Mouse (Mus musculus) hindbrain, embryonic 14.5 days (tissue): ENCODE measurements at regions not wholly inside any gene's neighbourhood (a gene's known extent, or its start where the extent isn't known, plus 50 kb on each side); places are given as distances from the start of the nearest gene placed in this dataset.

ENCODE experiments used
- ATAC-seq: fragments of 200-750 bp; cut with Nextera tagmentation; 2 replicates; pipeline ENCODE4 v1.8.0; 2017; ENCODE audit warnings: moderate number of reproducible peaks, mild to moderate bottlenecking, moderate TSS enrichment, moderate library complexity; ENCODE audit not compliant: low FRiP score
- DNase-seq: peaks from one replicate; pipeline ENCODE4 v3.0.0-alpha.2; 2015; ENCODE audit warnings: low spot score
- H3K27ac ChIP-seq: fragments of 300-500 bp; sonication (generic); 2 replicates; pipeline ENCODE4 v1.5.1; 2014; ENCODE audit warnings: mild to moderate bottlenecking, moderate library complexity
- H3K27me3 ChIP-seq: fragments of 300-500 bp; sonication (generic); 2 replicates; pipeline ENCODE4 v1.6.1; 2014; ENCODE audit warnings: mild to moderate bottlenecking, low read length, mixed read lengths; ENCODE audit not compliant: control insufficient read depth, insufficient read depth
- H3K36me3 ChIP-seq: fragments of 300-500 bp; sonication (generic); replicated peaks from 2 replicates; pipeline ENCODE4 v1.6.1; 2014; ENCODE audit not compliant: control insufficient read depth, insufficient read depth
- H3K4me1 ChIP-seq: fragments of 300-500 bp; sonication (generic); replicated peaks from 2 replicates; pipeline ENCODE4 v1.6.1; 2014; ENCODE audit warnings: antibody characterized with exemption, low read length, mixed read lengths; ENCODE audit not compliant: control insufficient read depth, insufficient read depth
- H3K4me2 ChIP-seq: fragments of 300-500 bp; sonication (generic); replicated peaks from 2 replicates; pipeline ENCODE4 v1.6.1; 2014; ENCODE audit warnings: mild to moderate bottlenecking, moderate library complexity
- H3K4me3 ChIP-seq: fragments of 300-500 bp; sonication (generic); replicated peaks from 2 replicates; pipeline ENCODE4 v1.5.1; 2014; ENCODE audit warnings: mild to moderate bottlenecking, low read length
- H3K9ac ChIP-seq: fragments of 300-500 bp; sonication (generic); 2 replicates; pipeline ENCODE4 v1.6.1; 2014
- H3K9me3 ChIP-seq: fragments of 300-500 bp; sonication (generic); 2 replicates; pipeline ENCODE4 v1.6.1; 2016; ENCODE audit warnings: low read length; ENCODE audit not compliant: control insufficient read depth
- WGBS: fragments of 180-500 bp; shearing (Covaris S2); extraction: QIAGEN DNeasy Blood & Tissue Kit; methylation state at CpG from one replicate; pipeline ENCODE4 v1.1.7; 2014; 5-methylcytosine and 5-hydroxymethylcytosine counted together

GRCm38 (mm10) chr6:99884755-99885154, 158.6 kb upstream of the Prok2 start:
- Histone ChIP-seq H3K4me2 (no peak overlapping the region), H3K9me3 (no peaks in the 10 kb centered on the region), H3K4me1 (no peaks in the 10 kb centered on the region), H3K9ac (no peak overlapping the region), H3K4me3 (no peak overlapping the region), H3K27me3 (0 out of 2 replicates have a peak, but pooled peaks cover 6% of the 10 kb centered on the region), H3K27ac (no peak overlapping the region), H3K36me3 (no peaks in the 10 kb centered on the region)
- ATAC-seq = no peak
- no peak for DNase-seq
- WGBS = 20% methylated on average over 7 of the region's 7 CpGs

- Histone ChIP-seq H3K27ac (no peak overlapping the region), H3K4me1 (no peaks in the 10 kb centered on the region), H3K36me3 (no peaks in the 10 kb centered on the region), H3K4me3 (no peak overlapping the region), H3K27me3 (0 out of 2 replicates have a peak, but pooled peaks cover 7% of the 10 kb centered on the region), H3K9ac (no peak overlapping the region), H3K9me3 (no peaks in the 10 kb centered on the region), H3K4me2 (no peak overlapping the region)
- ATAC-seq = no peak
- 76% methylated on average over 3 of the region's 3 CpGs for WGBS
- no peak for DNase-seq
These were observed 157.9 kb upstream of the Prok2 start for GRCm38 (mm10) chr6:99884054-99884453.

- H3K9ac ChIP-seq = no peak overlapping the region
- DNase-seq = no peak
- no peak overlapping the region for H3K4me3 ChIP-seq
- no peaks in the 10 kb centered on the region for H3K4me1 ChIP-seq
- H3K27me3 ChIP-seq = 0 out of 2 replicates have a peak, but pooled peaks cover 7% of the 10 kb centered on the region
- H3K4me2 ChIP-seq = no peak overlapping the region
- 39% methylated on average over 4 of the region's 4 CpGs for WGBS
- ATAC-seq = no peak
- no peaks in the 10 kb centered on the region for H3K36me3 ChIP-seq
- no peak overlapping the region for H3K27ac ChIP-seq
- no peaks in the 10 kb centered on the region for H3K9me3 ChIP-seq
These were observed 155.4 kb upstream of the Prok2 start for GRCm38 (mm10) chr6:99881606-99882005.

- Histone ChIP-seq H3K4me3 (no peak overlapping the region), H3K9ac (no peak overlapping the region), H3K36me3 (no peaks in the 10 kb centered on the region), H3K27ac (no peak overlapping the region), H3K27me3 (0 out of 2 replicates have a peak, but pooled peaks cover 2% of the 10 kb centered on the region), H3K4me2 (no peak overlapping the region), H3K9me3 (no peaks in the 10 kb centered on the region), H3K4me1 (no peaks in the 10 kb centered on the region)
- ATAC-seq (no peak), DNase-seq (no peak)
- WGBS = 85% methylated on average over 4 of the region's 4 CpGs
These were observed 148.7 kb upstream of the Prok2 start for GRCm38 (mm10) chr6:99874852-99875251.

GRCm38 (mm10) chr6:99874029-99874428, 147.8 kb upstream of the Prok2 start:
- Histone ChIP-seq H3K4me3 (no peak overlapping the region), H3K9me3 (no peaks in the 10 kb centered on the region), H3K36me3 (no peaks in the 10 kb centered on the region), H3K4me2 (no peak overlapping the region), H3K9ac (no peak overlapping the region), H3K4me1 (no peaks in the 10 kb centered on the region), H3K27me3 (no peaks in the 10 kb centered on the region), H3K27ac (no peak overlapping the region)
- 88% methylated on average over 4 of the region's 4 CpGs for WGBS
- ATAC-seq = no peak
- no peak for DNase-seq

GRCm38 (mm10) chr6:99866061-99866460, 139.9 kb upstream of the Prok2 start:
- DNase-seq = no peak
- no peak for ATAC-seq
- Histone ChIP-seq H3K9me3 (no peaks in the 10 kb centered on the region), H3K4me3 (no peak overlapping the region), H3K27me3 (no peaks in the 10 kb centered on the region), H3K36me3 (no peaks in the 10 kb centered on the region), H3K4me1 (peaks cover 7% of the 10 kb centered on the region), H3K4me2 (no peak overlapping the region), H3K27ac (no peak overlapping the region), H3K9ac (no peak overlapping the region)
- 73% methylated on average over 9 of the region's 9 CpGs for WGBS

GRCm38 (mm10) chr6:99864949-99865348, 138.8 kb upstream of the Prok2 start:
- WGBS = 53% methylated on average over 3 of the region's 3 CpGs
- Histone ChIP-seq H3K4me1 (peaks cover 7% of the 10 kb centered on the region), H3K9me3 (no peaks in the 10 kb centered on the region), H3K36me3 (no peaks in the 10 kb centered on the region), H3K4me2 (no peak overlapping the region), H3K27ac (no peak overlapping the region), H3K9ac (no peak overlapping the region), H3K27me3 (no peaks in the 10 kb centered on the region), H3K4me3 (no peak overlapping the region)
- DNase-seq = peak; percentile 65
- peak; percentile 55 for ATAC-seq

GRCm38 (mm10) chr6:99863418-99863817, 137.2 kb upstream of the Prok2 start:
- H3K9ac ChIP-seq = no peak overlapping the region
- no peak overlapping the region for H3K4me2 ChIP-seq
- H3K9me3 ChIP-seq = no peaks in the 10 kb centered on the region
- 48% methylated on average over 9 of the region's 9 CpGs for WGBS
- H3K4me1 ChIP-seq = peaks cover 7% of the 10 kb centered on the region
- H3K36me3 ChIP-seq = no peaks in the 10 kb centered on the region
- H3K4me3 ChIP-seq = no peak overlapping the region
- no peaks in the 10 kb centered on the region for H3K27me3 ChIP-seq
- DNase-seq = peak; percentile 53
- ATAC-seq = no peak
- H3K27ac ChIP-seq = no peak overlapping the region

GRCm38 (mm10) chr6:99857411-99857810, 131.2 kb upstream of the Prok2 start:
- ATAC-seq = no peak

GRCm38 (mm10) chr6:99853716-99854115, 127.5 kb upstream of the Prok2 start:
- ATAC-seq (no peak), DNase-seq (peak; percentile 44)
- Histone ChIP-seq H3K4me3 (no peak overlapping the region), H3K36me3 (no peaks in the 10 kb centered on the region), H3K9ac (no peak overlapping the region), H3K9me3 (no peaks in the 10 kb centered on the region), H3K27me3 (no peaks in the 10 kb centered on the region), H3K27ac (no peak overlapping the region), H3K4me2 (no peak overlapping the region), H3K4me1 (0 out of 2 replicates have a peak, but pooled peaks cover 5% of the 10 kb centered on the region)
- WGBS = 37% methylated on average over 3 of the region's 3 CpGs

More at GRCm38 (mm10) chr6:99857411-99857810, 131.2 kb upstream of the Prok2 start:
- no peaks in the 10 kb centered on the region for H3K36me3 ChIP-seq
- no peaks in the 10 kb centered on the region for H3K9me3 ChIP-seq
- H3K4me3 ChIP-seq = no peak overlapping the region
- H3K27ac ChIP-seq = no peak overlapping the region
- 84% methylated on average over 6 of the region's 6 CpGs for WGBS
- no peaks in the 10 kb centered on the region for H3K27me3 ChIP-seq
- no peak for DNase-seq
- H3K9ac ChIP-seq = no peak overlapping the region
- no peak overlapping the region for H3K4me2 ChIP-seq
- no peaks in the 10 kb centered on the region for H3K4me1 ChIP-seq
